ENCODE assay signal across 18 mouse cellular contexts in the genomic region with DNA sequence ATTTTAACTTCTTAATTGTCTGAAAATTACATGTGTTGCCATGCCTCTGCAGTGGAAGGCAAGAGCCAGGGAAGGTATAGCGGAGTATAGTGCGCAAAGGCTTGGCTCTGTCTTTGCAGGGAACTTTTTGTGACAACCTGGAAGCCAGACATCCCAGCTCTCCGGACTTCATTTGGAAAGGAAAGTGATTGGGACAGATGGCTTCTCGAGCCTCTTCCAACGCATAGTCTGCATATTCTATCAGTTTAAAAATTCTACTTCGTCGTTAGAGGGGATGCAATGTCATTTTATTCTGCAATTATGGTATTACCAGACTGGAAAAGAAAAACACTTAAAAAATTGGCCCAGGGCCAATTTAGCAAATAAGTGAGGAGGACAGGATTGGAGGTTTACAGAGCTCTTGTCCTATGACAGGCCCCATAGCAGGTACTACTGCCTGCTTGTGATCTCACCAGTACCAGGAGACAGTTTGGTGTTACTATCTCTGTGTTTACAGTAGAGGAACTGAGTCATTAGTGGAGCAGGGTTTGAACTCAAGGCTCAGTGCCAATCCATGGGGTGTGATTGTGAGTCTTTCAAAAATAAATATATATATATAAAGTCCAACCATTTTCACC. TPM values are rescaled to one million over a fixed set of nuclear protein-coding genes. Genes with fewer than 3 reads are reported as not detected.
DNase-seq lines count a peak whose midpoint lies in the region; ATAC-seq lines count a peak whose summit lies in the region.
"Had no signal": no experiment of that assay in that cellular context is flagged by ENCODE, and none has a peak within 500 bp of the region (broad histone marks: within the 10 kb centered on the region; RNA-seq: fewer than 3 reads in every experiment).

No protein-coding gene starts in this region.

- H3K27ac ChIP-seq in forebrain, embryonic 11.5 days (ENCODE audit: low read depth, low read length) = no peak overlapping the region
- H3K27ac ChIP-seq in forebrain, embryonic 12.5 days = no peak overlapping the region
- peak overlapping the region; percentile 41; the same call in 1 of the 2 replicates for H3K27ac ChIP-seq in forebrain, embryonic 14.5 days (ENCODE audit: low read depth, low read length)
- H3K27ac ChIP-seq: embryonic facial prominence, embryonic 15.5 days; hindbrain, embryonic 14.5 days; midbrain, embryonic 10.5 days had no signal

- no peak overlapping the region for H3K4me3 ChIP-seq in forebrain, embryonic 11.5 days (ENCODE audit: low read depth, low read length)
- H3K4me3 ChIP-seq in forebrain, embryonic 12.5 days (replicated peaks) = no peak overlapping the region
- no peak overlapping the region for H3K4me3 ChIP-seq in forebrain, embryonic 14.5 days (ENCODE audit: low read depth, low read length)
- H3K4me3 ChIP-seq: embryonic facial prominence, embryonic 15.5 days; midbrain, embryonic 10.5 days had no signal

- H3K4me2 ChIP-seq in forebrain, embryonic 11.5 days (ENCODE audit: low read depth, low read length, severe bottlenecking) = no peak overlapping the region
- no peak overlapping the region for H3K4me2 ChIP-seq in forebrain, embryonic 12.5 days
- H3K4me2 ChIP-seq in forebrain, embryonic 14.5 days (ENCODE audit: low read length) = no peak overlapping the region
- H3K4me2 ChIP-seq: embryonic facial prominence, embryonic 15.5 days; hindbrain, embryonic 14.5 days had no signal

- no peak for ATAC-seq in forebrain, embryonic 11.5 days (replicated peaks; ENCODE audit: low FRiP score)
- ATAC-seq in forebrain, embryonic 12.5 days (ENCODE audit: low FRiP score) = no peak
- peak; percentile 67 for ATAC-seq in forebrain, embryonic 14.5 days
- no peak for ATAC-seq in megakaryocyte progenitor cell, adult 5-6 weeks (replicated peaks; ENCODE audit: poor library complexity)

- peak; percentile 30 for DNase-seq in forebrain, embryonic 11.5 days (ENCODE audit: low spot score)
- peak; percentile 21 for DNase-seq in layer of hippocampus, adult 11-12 months (ENCODE audit: low spot score)
- no peak for DNase-seq in layer of hippocampus, postnatal 10 days (ENCODE audit: low spot score in 2 of 2)
- peak; percentile 37 for DNase-seq in NIH3T3 (ENCODE audit: low read depth)
- DNase-seq in forebrain, embryonic 14.5 days (ENCODE audit: low spot score) = peak; percentile 59
- DNase-seq in adrenal gland, postnatal 4 days (ENCODE audit: low spot score in 2 of 2) = no peak
- DNase-seq: adrenal gland, postnatal 14 days; kidney, adult 18-20 months; kidney, postnatal 25 days; liver; lung, adult 2 months; thymus, postnatal 25 days had no signal

- no peaks in the 10 kb centered on the region for H3K9me3 ChIP-seq in forebrain, embryonic 11.5 days (ENCODE audit: control insufficient read depth, low read length)
- H3K9me3 ChIP-seq in forebrain, embryonic 12.5 days = no peaks in the 10 kb centered on the region
- no peaks in the 10 kb centered on the region for H3K9me3 ChIP-seq in forebrain, embryonic 14.5 days (replicated peaks; ENCODE audit: control insufficient read depth, low read length)
- H3K9me3 ChIP-seq: embryonic facial prominence, embryonic 15.5 days; midbrain, embryonic 10.5 days had no signal

- H3K27me3 ChIP-seq in forebrain, embryonic 11.5 days (ENCODE audit: control insufficient read depth, insufficient read depth, low read length) = no peaks in the 10 kb centered on the region
- H3K27me3 ChIP-seq in forebrain, embryonic 12.5 days = no peaks in the 10 kb centered on the region
- H3K27me3 ChIP-seq in forebrain, embryonic 14.5 days (replicated peaks; ENCODE audit: control insufficient read depth, insufficient read depth, low read length) = no peaks in the 10 kb centered on the region
- H3K27me3 ChIP-seq: embryonic facial prominence, embryonic 15.5 days had no signal

- 84% methylated on average over 7 of the region's 7 CpGs for WGBS in forebrain, embryonic 11.5 days
- 74% methylated on average over 7 of the region's 7 CpGs for WGBS in forebrain, embryonic 12.5 days
- 43% methylated on average over 7 of the region's 7 CpGs for WGBS in forebrain, embryonic 14.5 days

- no peak overlapping the region for H3K9ac ChIP-seq in forebrain, embryonic 11.5 days (ENCODE audit: low read length)
- H3K9ac ChIP-seq in forebrain, embryonic 12.5 days = no peak overlapping the region
- no peak overlapping the region for H3K9ac ChIP-seq in forebrain, embryonic 14.5 days (ENCODE audit: low read length)
- H3K9ac ChIP-seq: embryonic facial prominence, embryonic 15.5 days; hindbrain, embryonic 14.5 days had no signal

- H3K4me1 ChIP-seq in forebrain, embryonic 11.5 days (replicated peaks; ENCODE audit: control insufficient read depth, insufficient read depth, low read length) = no peaks in the 10 kb centered on the region
- no peaks in the 10 kb centered on the region for H3K4me1 ChIP-seq in forebrain, embryonic 12.5 days
- peaks cover 5% of the 10 kb centered on the region; the same call in 1 of the 2 replicates for H3K4me1 ChIP-seq in forebrain, embryonic 14.5 days (ENCODE audit: control insufficient read depth, insufficient read depth, low read length)

- no peaks in the 10 kb centered on the region for H3K36me3 ChIP-seq in forebrain, embryonic 11.5 days (ENCODE audit: control insufficient read depth, insufficient read depth, low read length)
- H3K36me3 ChIP-seq in forebrain, embryonic 12.5 days (replicated peaks) = no peaks in the 10 kb centered on the region
- no peaks in the 10 kb centered on the region for H3K36me3 ChIP-seq in forebrain, embryonic 14.5 days (ENCODE audit: control insufficient read depth, insufficient read depth, low read length)
- H3K36me3 ChIP-seq: embryonic facial prominence, embryonic 15.5 days; midbrain, embryonic 10.5 days had no signal

RNA-seq across cellular contexts. Expression of a gene that starts 7.8 kb away (rescaled TPM):
- 3.6 and 4.7 TPM in 2 replicates for polyA plus RNA-seq in forebrain, embryonic 11.5 days (2014; fragmentation: Nextera tagmentation; extraction: Ambion mirVana)
- 4.5 and 5.2 TPM in 2 replicates for polyA plus RNA-seq in forebrain, embryonic 12.5 days (2016; fragmentation: Nextera tagmentation; extraction: Ambion mirVana)
- total RNA-seq in layer of hippocampus, postnatal 10 days (2021) = 100 to 1,000 TPM; 215 to 228 TPM
- 21.1 and 36.8 TPM in 2 replicates for polyA plus RNA-seq in forebrain, embryonic 14.5 days (2014; fragmentation: Nextera tagmentation; extraction: Ambion mirVana)
- 10 to 100 TPM; 23.3 to 26.6 TPM for total RNA-seq in adrenal gland, postnatal 4 days (2021)
- 1.2 and 2.0 TPM in 2 replicates for total RNA-seq in megakaryocyte progenitor cell, adult 5-6 weeks (2015)
- 0.57 and 1.6 TPM in 2 replicates for total RNA-seq in megakaryocyte progenitor cell, adult 5-6 weeks (2017)
- total RNA-seq: MEL had no signal

Comparison
In these comparisons a context has a peak if more than half of its experiments do, and no peak if none do; other contexts are left out.
1. DNase-seq: peak in forebrain, embryonic 11.5 days (single experiment), layer of hippocampus, adult 11-12 months (single experiment), NIH3T3 (single experiment) and forebrain, embryonic 14.5 days (single experiment); none in layer of hippocampus, postnatal 10 days (0 of 2) and adrenal gland, postnatal 4 days (0 of 2).
2. RNA of a gene that starts 7.8 kb away (total RNA-seq): 215 to 228 TPM in layer of hippocampus, postnatal 10 days and 23.3 to 26.6 TPM in adrenal gland, postnatal 4 days; 0.57 to 2.0 TPM in megakaryocyte progenitor cell, adult 5-6 weeks; every median in the first group is over 4 times any median in the second.